ENCODE assay signal across 16 mouse cellular contexts in the genomic region with DNA sequence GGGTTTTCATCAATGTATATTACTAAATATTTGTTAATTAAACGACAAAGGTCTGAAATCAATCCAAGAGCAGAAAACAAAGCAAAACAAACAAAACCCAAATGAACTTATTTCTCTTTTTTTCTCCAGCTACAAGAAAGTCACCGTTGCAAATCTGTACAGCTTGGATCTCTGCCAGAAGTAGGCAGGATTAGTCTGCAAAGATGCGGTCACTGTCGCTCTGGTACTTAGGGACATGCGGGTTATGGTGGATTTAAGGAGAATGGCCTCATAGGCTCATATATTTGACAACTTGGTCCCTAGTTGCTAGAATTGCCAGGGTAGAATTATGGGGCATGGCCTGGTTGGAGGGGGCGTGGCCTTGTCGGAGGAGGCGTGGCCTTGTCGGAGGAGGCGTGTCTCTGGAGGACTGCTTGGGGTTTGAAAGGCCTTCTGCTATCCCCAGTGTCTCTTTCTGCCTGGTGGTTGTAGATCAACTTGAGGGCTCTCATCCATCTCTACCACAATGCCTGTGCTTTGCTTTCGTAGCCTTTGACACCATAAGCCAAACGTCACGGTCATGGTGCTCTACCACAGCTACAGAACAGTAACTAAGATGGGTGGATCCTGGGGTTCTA. TPM values are rescaled to one million over a fixed set of nuclear protein-coding genes. Genes with fewer than 3 reads are reported as not detected.
A peak's percentile ranks its signal among the peaks of the same experiment; 100 is the strongest.
DNase-seq lines count a peak whose midpoint lies in the region; ATAC-seq lines count a peak whose summit lies in the region.
"Had no signal": no experiment of that assay in that cellular context is flagged by ENCODE, and none has a peak within 500 bp of the region (broad histone marks: within the 10 kb centered on the region; RNA-seq: fewer than 3 reads in every experiment).

No protein-coding gene starts in this region.

- H3K27ac ChIP-seq in midbrain, embryonic 14.5 days (replicated peaks; ENCODE audit: low read depth, low read length) = no peak overlapping the region
- no peak overlapping the region for H3K27ac ChIP-seq in midbrain, embryonic 15.5 days
- no peak overlapping the region for H3K27ac ChIP-seq in liver, embryonic 11.5 days (ENCODE audit: low read depth, low read length)
- no peak overlapping the region for H3K27ac ChIP-seq in heart, embryonic 11.5 days (ENCODE audit: low read depth, low read length)
- H3K27ac ChIP-seq: heart, embryonic 13.5 days; intestine, embryonic 15.5 days; kidney, embryonic 15.5 days had no signal

- 0 out of 2 replicates have a peak, but pooled peaks have one; percentile 24 for ATAC-seq in midbrain, embryonic 14.5 days (ENCODE audit: low FRiP score, low TSS enrichment)
- ATAC-seq in midbrain, embryonic 15.5 days (replicated peaks) = no peak
- ATAC-seq in liver, embryonic 11.5 days (replicated peaks; ENCODE audit: low FRiP score) = peak; percentile 49; the same call in 1 of the 2 replicates
- ATAC-seq in heart, embryonic 11.5 days (replicated peaks; ENCODE audit: insufficient number of reproducible peaks, low FRiP score, low TSS enrichment) = no peak
- ATAC-seq: intestine, embryonic 15.5 days had no signal

- H3K4me3 ChIP-seq in midbrain, embryonic 14.5 days (replicated peaks; ENCODE audit: low read depth, low read length) = no peak overlapping the region
- no peak overlapping the region for H3K4me3 ChIP-seq in midbrain, embryonic 15.5 days
- no peak overlapping the region for H3K4me3 ChIP-seq in liver, embryonic 11.5 days (ENCODE audit: low read depth, low read length)
- H3K4me3 ChIP-seq in heart, embryonic 11.5 days (ENCODE audit: low read depth, low read length) = no peak overlapping the region
- H3K4me3 ChIP-seq: heart, embryonic 13.5 days; intestine, embryonic 15.5 days; kidney, embryonic 15.5 days had no signal

- H3K4me1 ChIP-seq in midbrain, embryonic 14.5 days (ENCODE audit: control insufficient read depth, insufficient read depth, low read length) = no peaks in the 10 kb centered on the region
- no peaks in the 10 kb centered on the region for H3K4me1 ChIP-seq in midbrain, embryonic 15.5 days
- no peaks in the 10 kb centered on the region for H3K4me1 ChIP-seq in liver, embryonic 11.5 days (replicated peaks; ENCODE audit: control insufficient read depth, insufficient read depth, low read length)
- H3K4me1 ChIP-seq in heart, embryonic 11.5 days (ENCODE audit: control insufficient read depth, insufficient read depth, low read length) = no peaks in the 10 kb centered on the region
- H3K4me1 ChIP-seq: heart, embryonic 13.5 days; intestine, embryonic 15.5 days; kidney, embryonic 15.5 days had no signal

- no peaks in the 10 kb centered on the region for H3K9me3 ChIP-seq in midbrain, embryonic 14.5 days (ENCODE audit: control insufficient read depth, low read length)
- no peaks in the 10 kb centered on the region for H3K9me3 ChIP-seq in midbrain, embryonic 15.5 days
- no peaks in the 10 kb centered on the region for H3K9me3 ChIP-seq in liver, embryonic 11.5 days (ENCODE audit: control insufficient read depth, low read length)
- no peaks in the 10 kb centered on the region for H3K9me3 ChIP-seq in heart, embryonic 11.5 days (replicated peaks; ENCODE audit: control insufficient read depth, low read length)
- H3K9me3 ChIP-seq: heart, embryonic 13.5 days; intestine, embryonic 15.5 days; kidney, embryonic 15.5 days had no signal

- H3K9ac ChIP-seq in midbrain, embryonic 14.5 days (replicated peaks; ENCODE audit: low read length) = no peak overlapping the region
- H3K9ac ChIP-seq in midbrain, embryonic 15.5 days = no peak overlapping the region
- H3K9ac ChIP-seq in liver, embryonic 11.5 days (ENCODE audit: low read depth, low read length) = no peak overlapping the region
- H3K9ac ChIP-seq in heart, embryonic 11.5 days (ENCODE audit: low read depth, low read length) = no peak overlapping the region
- H3K9ac ChIP-seq: heart, embryonic 13.5 days; intestine, embryonic 15.5 days; kidney, embryonic 15.5 days had no signal

- DNase-seq in midbrain, embryonic 14.5 days = no peak
- DNase-seq in R1 (ENCODE audit: low read depth, low spot score) = peak; percentile 39
- no peak for DNase-seq in liver, embryonic 11.5 days (ENCODE audit: low spot score)
- DNase-seq in testis, postnatal 10 days (ENCODE audit: low spot score) = peak; percentile 49
- DNase-seq in heart, adult 18-20 months = no peak
- DNase-seq: adrenal gland, postnatal 36 days; cerebellum, adult 9-10 months; gastrocnemius, postnatal 36 days; heart, postnatal 4 days had no signal

- no peak overlapping the region for H3K4me2 ChIP-seq in midbrain, embryonic 14.5 days (ENCODE audit: low read length)
- H3K4me2 ChIP-seq in midbrain, embryonic 15.5 days = no peak overlapping the region
- no peak overlapping the region for H3K4me2 ChIP-seq in liver, embryonic 11.5 days
- no peak overlapping the region for H3K4me2 ChIP-seq in heart, embryonic 11.5 days
- H3K4me2 ChIP-seq: heart, embryonic 13.5 days; intestine, embryonic 15.5 days; kidney, embryonic 15.5 days; midbrain, embryonic 11.5 days had no signal

- H3K36me3 ChIP-seq in midbrain, embryonic 14.5 days (ENCODE audit: control insufficient read depth, insufficient read depth, low read length) = no peaks in the 10 kb centered on the region
- H3K36me3 ChIP-seq in midbrain, embryonic 15.5 days (replicated peaks) = no peaks in the 10 kb centered on the region
- no peaks in the 10 kb centered on the region for H3K36me3 ChIP-seq in liver, embryonic 11.5 days (ENCODE audit: control insufficient read depth, insufficient read depth, low read length)
- no peaks in the 10 kb centered on the region for H3K36me3 ChIP-seq in heart, embryonic 11.5 days (ENCODE audit: control insufficient read depth, insufficient read depth, low read length)
- H3K36me3 ChIP-seq: heart, embryonic 13.5 days; intestine, embryonic 15.5 days; kidney, embryonic 15.5 days had no signal

- H3K27me3 ChIP-seq in midbrain, embryonic 14.5 days (ENCODE audit: control insufficient read depth, insufficient read depth, low read length) = no peaks in the 10 kb centered on the region
- H3K27me3 ChIP-seq in midbrain, embryonic 15.5 days (replicated peaks) = no peaks in the 10 kb centered on the region
- no peaks in the 10 kb centered on the region for H3K27me3 ChIP-seq in liver, embryonic 11.5 days (replicated peaks; ENCODE audit: control insufficient read depth, insufficient read depth, low read length)
- no peaks in the 10 kb centered on the region for H3K27me3 ChIP-seq in heart, embryonic 11.5 days (ENCODE audit: control insufficient read depth, insufficient read depth, low read length)
- H3K27me3 ChIP-seq: CH12.LX; heart, embryonic 13.5 days; intestine, embryonic 15.5 days; kidney, embryonic 15.5 days had no signal

- WGBS in midbrain, embryonic 14.5 days = 81% methylated on average over 13 of the region's 13 CpGs
- 72% methylated on average over 13 of the region's 13 CpGs for whole genome bisulfite sequencing in midbrain, embryonic 15.5 days
- 74% methylated on average over 13 of the region's 13 CpGs for WGBS in liver, embryonic 11.5 days
- 79% methylated on average over 13 of the region's 13 CpGs for WGBS in heart, embryonic 11.5 days (ENCODE audit: insufficient replicate concordance)

RNA-seq across cellular contexts. Expression of gene Fam3c, which starts 46.6 kb away (rescaled TPM):
- 69.3 and 73.7 TPM in 2 replicates for polyA plus RNA-seq in midbrain, embryonic 14.5 days (2014; fragmentation: Nextera tagmentation; extraction: Ambion mirVana)
- polyA plus RNA-seq in midbrain, embryonic 15.5 days (2015; fragmentation: Nextera tagmentation; extraction: Ambion mirVana) = 77.8 and 79.4 TPM in 2 replicates
- polyA plus RNA-seq in liver, embryonic 11.5 days (2014; fragmentation: Nextera tagmentation; extraction: Ambion mirVana) = 33.7 and 35.2 TPM in 2 replicates
- polyA plus RNA-seq in heart, embryonic 11.5 days (2014; fragmentation: Nextera tagmentation; extraction: Ambion mirVana) = 47.9 and 58.6 TPM in 2 replicates
- 10 to 100 TPM; 30.5 to 33.9 TPM for total RNA-seq in heart, adult 18-20 months (2021)

Comparison
In these comparisons a context has a peak if more than half of its experiments do, and no peak if none do; other contexts are left out.
1. ATAC-seq: peak in midbrain, embryonic 14.5 days (single experiment) and liver, embryonic 11.5 days (single experiment); none in midbrain, embryonic 15.5 days (single experiment) and heart, embryonic 11.5 days (single experiment).
2. DNase-seq: peak in R1 (single experiment) and testis, postnatal 10 days (single experiment); none in midbrain, embryonic 14.5 days (single experiment), liver, embryonic 11.5 days (single experiment) and heart, adult 18-20 months (0 of 2).